Mouse (Mus musculus) adrenal gland, postnatal 14 days (tissue): Measurements from ENCODE around the gene Snrpg. TPM values are rescaled to one million over a fixed set of nuclear protein-coding genes. Genes with fewer than 3 reads are reported as not detected.
"Not testable (repeated sequence)": the region's sequence is repeated elsewhere in the genome, so short reads cannot be mapped to it uniquely, and the experiment has no call there.

Experiments
- DNase-seq: peaks from one replicate; pipeline ENCODE4 v3.0.0; 2021; ENCODE audit warnings: mixed read lengths
- long read RNA-seq, 2 experiments: library from polyadenylated mRNA; stranded (forward); transcript quantifications; one replicate each; pipeline ENCODE4 v2.0.0; 2021
- total RNA-seq: library from RNA; stranded (reverse); gene quantifications from 2 replicates; pipeline ENCODE4 v1.2.3, GENCODE M21; 2021

Gene Snrpg
- 248 and 268 TPM in 2 replicates for total RNA-seq
- long read RNA-seq, experiment 1, transcript Snrpg-201 (4 exons, 1,055 nt): major isoform, 350 of 388 reads
- long read RNA-seq, experiment 1, partial matches to known transcripts: 32 of 388 reads
- long read RNA-seq, experiment 1, other reads (novel, unspliced or antisense): 4 of 388 reads
- long read RNA-seq, experiment 2, transcript Snrpg-201 (4 exons, 1,055 nt): major isoform, 292 of 323 reads
- long read RNA-seq, experiment 2, partial matches to known transcripts: 27 of 323 reads
- long read RNA-seq, experiment 2, other reads (novel, unspliced or antisense): 3 of 323 reads

- no peak for DNase-seq
Observed at GRCm38 (mm10) chr6:86370764-86371339, at the start of gene Snrpg. Gene Snrpg (plus strand): TSS chr6:86371304.

DNA sequence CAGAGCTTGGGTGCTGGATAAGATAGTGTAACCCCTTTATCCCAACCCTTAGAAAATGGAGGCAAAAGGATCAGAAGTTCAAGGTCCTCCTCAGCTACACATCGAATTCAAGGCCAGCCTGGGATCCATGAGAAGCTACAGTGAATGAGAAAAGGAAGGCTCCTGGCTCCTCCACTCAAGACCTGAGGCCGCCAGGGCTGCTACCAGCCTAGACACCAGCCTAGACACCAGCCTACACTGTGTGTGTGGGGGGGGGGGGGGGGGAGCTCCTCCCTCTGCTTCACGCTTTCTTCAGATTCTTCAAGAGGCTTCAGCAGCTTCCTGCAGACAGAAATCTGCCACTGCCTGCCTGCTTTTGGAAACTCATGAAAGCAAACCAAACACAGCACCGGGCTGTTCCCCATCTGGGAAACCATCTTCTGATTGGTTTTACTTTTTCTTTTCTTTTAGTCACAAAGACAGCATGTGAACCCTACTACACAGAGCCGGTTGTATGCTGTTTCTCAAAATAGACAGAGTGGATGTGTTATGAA is 49.0 kb upstream of the Snrpg start:
- DNase-seq: no peak

GRCm38 (mm10) chr6:86322991-86323390 is 48.1 kb upstream of the Snrpg start:
- no peak for DNase-seq

DNA sequence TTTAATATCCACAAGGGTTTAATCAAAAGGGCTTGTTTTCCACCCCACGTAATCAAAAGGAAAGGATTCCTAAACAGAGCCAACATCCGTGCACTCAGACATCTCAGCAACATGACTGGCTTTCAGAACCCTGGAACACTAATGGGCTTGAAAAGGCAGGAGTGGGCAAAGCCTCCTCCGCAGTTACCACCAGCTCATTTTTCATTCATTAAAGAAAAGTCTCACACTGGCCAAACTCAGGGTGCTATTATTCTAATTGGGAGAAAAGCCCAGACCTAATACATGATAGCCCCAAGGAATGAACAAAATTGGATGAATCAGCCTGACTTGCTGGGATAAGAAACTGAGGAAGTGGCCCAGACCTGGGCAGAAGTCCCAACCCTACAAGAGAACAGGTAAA is 46.7 kb upstream of the Snrpg start:
- DNase-seq: no peak

DNA sequence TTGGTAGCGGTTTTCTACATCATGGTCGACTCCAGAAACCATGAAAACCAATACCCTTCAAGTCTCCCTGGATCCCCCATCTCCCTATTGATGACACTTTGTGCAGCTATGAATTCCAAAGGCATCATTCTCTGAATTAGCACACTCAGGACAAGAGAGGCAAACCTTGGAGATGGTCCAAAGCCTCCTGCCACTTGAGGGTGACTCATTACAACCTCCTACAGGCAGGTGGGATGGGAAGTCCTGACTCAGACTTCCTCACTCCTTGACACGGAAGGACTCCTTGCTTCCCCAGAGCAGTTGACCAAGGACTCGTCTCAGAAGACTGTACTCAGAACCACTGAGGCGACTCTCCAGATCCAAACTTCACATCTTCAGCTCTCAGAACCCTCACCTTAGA is 45.5 kb upstream of the Snrpg start:
- no peak for DNase-seq

- DNase-seq: no peak
Observed at GRCm38 (mm10) chr6:86326866-86327265, 44.2 kb upstream of the Snrpg start.

DNA sequence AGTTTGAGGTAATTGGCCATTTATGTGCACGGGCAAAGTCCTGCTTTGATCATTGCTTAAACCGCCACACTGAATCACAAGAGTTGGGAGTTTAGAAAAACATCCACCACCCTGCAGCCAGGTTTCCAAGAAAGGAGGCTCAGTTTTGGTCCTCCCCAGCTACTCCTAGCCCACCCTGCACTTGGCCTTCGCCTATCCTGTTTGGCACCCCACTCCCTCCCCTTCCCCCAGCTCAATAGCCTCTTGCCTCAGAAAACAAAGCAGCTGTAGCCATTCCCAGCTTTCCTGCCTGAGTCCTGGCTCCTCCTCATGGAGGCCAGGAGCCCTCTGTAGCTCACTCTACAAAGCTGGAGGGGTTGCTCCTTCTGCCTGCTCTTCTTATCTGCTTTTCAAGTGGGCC is 42.7 kb upstream of the Snrpg start:
- no peak for DNase-seq

DNA sequence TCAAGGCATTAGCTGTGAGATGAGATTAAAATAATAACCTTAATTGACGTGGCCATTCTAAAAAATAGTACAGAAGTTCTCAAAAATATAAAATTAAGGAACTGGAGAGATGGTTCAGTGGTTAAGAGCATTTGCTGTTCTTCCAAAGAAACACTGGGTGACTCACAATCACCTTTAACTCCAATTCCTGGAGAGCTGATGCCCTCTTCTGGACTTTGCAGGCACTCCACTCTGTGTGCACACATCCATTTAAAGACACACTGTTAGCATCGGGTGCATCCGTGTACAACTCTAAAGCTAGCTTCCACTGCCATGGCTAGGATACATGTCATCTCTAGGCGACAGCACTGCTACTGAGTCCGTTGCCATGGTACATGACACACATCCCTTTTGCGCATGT is 41.2 kb upstream of the Snrpg start:
- peak; percentile 45 for DNase-seq

- no peak for DNase-seq
Observed at GRCm38 (mm10) chr6:86335121-86335849, 35.8 kb upstream of the Snrpg start.

GRCm38 (mm10) chr6:86335860-86336259 is 35.2 kb upstream of the Snrpg start:
- no peak for DNase-seq

- not testable (repeated sequence) for DNase-seq
Observed at GRCm38 (mm10) chr6:86336340-86336739, 34.8 kb upstream of the Snrpg start.

GRCm38 (mm10) chr6:86343656-86344055 is 27.4 kb upstream of the Snrpg start:
- no peak for DNase-seq

DNA sequence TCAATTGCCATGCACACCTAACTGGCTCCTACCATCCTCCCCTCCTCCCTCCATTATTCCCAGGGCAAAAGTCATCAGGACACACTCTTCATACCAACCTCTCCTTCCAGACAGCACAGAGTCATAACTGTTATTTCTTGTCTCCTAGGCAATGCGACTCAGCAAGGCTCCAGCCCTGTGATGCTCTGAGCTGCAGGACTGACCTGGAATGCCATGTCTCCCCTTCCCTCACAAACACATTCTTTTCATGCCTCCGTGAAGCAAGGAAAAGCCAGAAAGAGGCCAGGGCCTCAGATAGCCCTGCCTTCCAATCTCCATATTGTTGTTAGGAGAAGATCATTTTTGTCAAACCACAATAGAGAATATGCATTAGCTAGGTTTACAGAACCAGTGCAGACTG is 25.0 kb upstream of the Snrpg start:
- DNase-seq: no peak

GRCm38 (mm10) chr6:86349257-86349656 is 21.8 kb upstream of the Snrpg start:
- peak; percentile 52 for DNase-seq

DNA sequence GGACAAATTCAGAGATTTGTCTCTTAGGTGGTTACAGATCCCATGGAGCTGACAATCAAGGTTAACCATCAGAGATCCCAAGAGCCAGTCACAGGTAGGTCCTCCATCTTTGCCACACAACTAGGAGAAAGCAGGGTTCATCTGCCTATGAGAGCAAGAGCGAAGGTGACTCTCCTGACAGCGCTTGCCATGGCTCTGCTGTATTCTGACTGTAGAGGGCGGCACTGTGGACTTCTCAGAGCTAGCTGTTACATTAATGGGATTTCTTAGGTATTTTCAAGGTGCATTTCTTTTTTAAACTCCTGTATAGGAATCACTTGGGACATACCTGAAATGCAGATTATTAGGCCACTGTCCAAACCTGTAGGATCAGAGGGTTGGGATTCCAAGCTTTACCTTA is 16.2 kb upstream of the Snrpg start:
- DNase-seq: no peak

DNA sequence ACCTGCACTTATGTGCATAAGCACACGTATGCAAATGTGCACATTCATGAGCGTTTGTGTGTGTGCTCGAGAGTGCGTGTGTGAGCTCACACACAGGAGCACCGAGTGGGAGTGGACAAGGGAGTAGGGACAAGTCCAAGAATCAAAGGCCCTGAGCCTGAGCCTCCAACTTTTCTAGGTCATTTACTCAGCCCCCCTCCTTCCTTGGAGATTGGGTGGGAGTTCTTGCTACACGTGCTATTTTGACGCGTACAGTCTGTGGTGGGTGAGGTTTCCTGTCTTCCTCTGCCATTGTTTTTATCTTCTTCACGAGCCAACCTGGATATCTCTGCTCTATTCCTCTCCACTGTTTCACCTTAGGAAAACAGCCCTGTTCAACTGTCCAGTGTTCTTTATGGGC is 14.1 kb upstream of the Snrpg start:
- DNase-seq: no peak

- peak; percentile 49 for DNase-seq
Observed at GRCm38 (mm10) chr6:86360691-86361090, 10.4 kb upstream of the Snrpg start.

DNA sequence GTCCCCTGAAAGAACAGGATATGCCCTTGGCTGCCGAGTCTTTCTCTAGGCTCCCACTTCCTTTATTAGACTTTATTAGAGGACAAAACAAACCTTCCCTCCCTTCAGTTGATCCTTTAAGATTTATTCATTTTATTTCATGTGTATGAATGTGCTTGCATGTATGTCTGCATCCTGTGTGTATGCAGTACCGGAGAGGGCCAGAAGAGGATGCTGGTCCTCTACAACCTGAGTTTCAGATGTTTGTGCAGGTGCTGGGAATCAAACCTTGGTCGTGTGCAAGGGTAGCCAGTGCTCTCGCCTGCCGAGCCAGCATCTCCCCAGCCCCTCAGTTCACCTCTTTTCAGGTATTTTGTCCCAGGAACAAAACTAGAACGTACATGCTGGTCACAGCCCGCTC is 9.7 kb upstream of the Snrpg start:
- DNase-seq: no peak

DNA sequence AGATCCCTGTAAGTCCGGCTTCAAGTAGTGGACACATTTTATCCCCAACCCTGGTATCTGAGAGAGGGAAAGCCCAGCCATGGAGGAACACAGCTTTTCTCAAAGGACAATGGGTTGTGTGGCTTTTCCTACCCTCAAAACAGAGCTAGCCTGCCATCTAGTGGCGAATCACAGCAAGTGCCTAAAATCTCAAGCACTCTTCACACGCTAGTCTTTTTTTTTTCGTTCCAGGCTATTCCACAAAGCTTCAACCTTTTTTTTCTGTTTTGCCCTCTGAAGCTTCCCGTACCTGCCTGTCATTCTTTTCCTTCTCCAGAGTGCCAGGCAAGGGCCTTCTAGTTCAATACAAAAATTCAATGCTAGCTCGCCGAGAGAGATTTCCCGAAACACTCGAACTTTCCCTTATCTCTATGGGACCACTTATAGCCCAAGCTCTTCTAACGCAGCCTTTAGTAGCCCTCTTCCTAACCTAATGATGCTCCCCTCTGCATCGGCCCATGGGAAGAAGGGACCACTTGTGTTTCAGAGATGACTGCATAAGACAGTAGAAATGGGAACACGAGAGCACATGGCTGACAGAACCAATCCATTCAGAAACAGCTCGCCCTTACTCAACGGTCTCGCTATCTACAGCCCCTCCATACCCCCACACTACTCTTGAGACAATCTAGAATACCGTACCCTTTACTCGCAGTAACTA is 6.5 kb upstream of the Snrpg start:
- DNase-seq: peak; percentile 87

- DNase-seq: peak; percentile 99
Observed at GRCm38 (mm10) chr6:86365371-86366124, 5.6 kb upstream of the Snrpg start, which contains the start of gene Fam136a. Gene Fam136a (plus strand): TSS chr6:86365646.

- peak; percentile 90 for DNase-seq
Observed at GRCm38 (mm10) chr6:86366125-86366852, 4.8 kb upstream of the Snrpg start.
